Mouse (Mus musculus): ENCODE measurements at regions not wholly inside any gene's neighbourhood (a gene's known extent, or its start where the extent isn't known, plus 50 kb on each side); places are given as distances from the start of the nearest gene placed in this dataset.

DNA sequence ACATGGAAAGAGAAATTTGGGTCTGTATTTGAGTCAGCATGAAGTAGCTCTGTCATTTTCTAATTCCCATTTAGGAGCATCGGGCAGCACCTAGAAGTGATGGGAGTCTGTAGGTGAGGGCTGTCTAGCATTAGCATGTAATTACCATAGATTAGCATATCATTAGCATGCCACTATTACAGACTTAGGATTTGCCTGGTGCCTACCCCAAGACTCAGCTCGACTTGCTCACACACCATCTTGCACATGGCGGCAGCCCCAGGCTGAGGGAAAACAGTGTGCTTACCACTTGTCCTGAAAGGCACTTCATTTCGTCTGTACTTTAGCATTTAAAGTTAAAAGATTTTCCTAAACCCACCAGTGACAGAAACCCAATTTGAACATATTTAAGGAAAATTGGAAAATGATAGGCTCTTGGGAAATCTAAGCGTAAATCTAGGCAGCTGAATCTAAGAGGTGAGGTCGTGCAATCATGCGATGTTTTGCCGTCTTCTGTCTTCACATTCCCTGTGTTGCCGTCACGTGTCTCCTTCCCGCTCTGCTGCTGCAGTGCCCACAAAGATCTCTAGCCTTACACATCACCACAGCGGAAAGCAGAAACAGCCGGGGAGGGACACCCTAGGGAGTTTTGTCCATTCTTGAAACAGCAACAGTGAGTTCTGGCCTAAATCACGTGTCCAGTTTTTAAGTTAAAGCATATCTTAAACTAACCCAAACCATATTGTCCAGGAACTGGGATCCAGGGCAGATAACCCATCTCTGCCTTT, 101.2 kb upstream of the Tsc22d1 start:
- no peak for DNase-seq (ENCODE audit: low read depth, low spot score)
- Histone ChIP-seq H3K4me3 (ENCODE audit: control insufficient read depth in 1 of 2, insufficient read depth in 1 of 2, low read depth in 2 of 2, low read length in 2 of 2) (no peak overlapping the region), H3K79me2 (ENCODE audit: control insufficient read depth, insufficient read depth, low read length, poor library complexity) (no peaks in the 10 kb centered on the region), H3K27ac (ENCODE audit: control insufficient read depth, low read depth, low read length) (no peak overlapping the region), H3K9me3 (replicated peaks; ENCODE audit: insufficient read depth, low read length) (no peaks in the 10 kb centered on the region), H3K4me1 (ENCODE audit: control insufficient read depth in 1 of 2, insufficient read depth in 2 of 2, low read length in 2 of 2) (no peaks in the 10 kb centered on the region), H3K36me3 (ENCODE audit: control insufficient read depth in 1 of 2, insufficient read depth in 2 of 2, low read length in 2 of 2) (no peaks in the 10 kb centered on the region), H3K27me3 (ENCODE audit: control insufficient read depth in 1 of 2, insufficient read depth in 2 of 2, low read length in 2 of 2) (no peaks in the 10 kb centered on the region), H3K9ac (ENCODE audit: control insufficient read depth, low read depth, low read length, poor library complexity, severe bottlenecking) (no peak overlapping the region)
- TF ChIP-seq ELF1 (IDR thresholded peaks at IDR 0.05; ENCODE audit: low read depth, low read length) = no peak
- no peak for TF ChIP-seq CHD2 (IDR thresholded peaks at IDR 0.05; ENCODE audit: low read length)
- TF ChIP-seq JUND (IDR thresholded peaks at IDR 0.05; ENCODE audit: low read depth, low read length) = no peak
- no peak for TF ChIP-seq POLR2A (IDR thresholded peaks at IDR 0.05; ENCODE audit: control insufficient read depth in 1 of 2, insufficient read depth in 1 of 2, low read depth in 1 of 2, low read length in 2 of 2, poor library complexity in 1 of 2)
- no peak for TF ChIP-seq RCOR1 (IDR thresholded peaks at IDR 0.05; ENCODE audit: low read depth, low read length)
- TF ChIP-seq NELFE (IDR thresholded peaks at IDR 0.05; ENCODE audit: low read depth, low read length) = no peak
- no peak for TF ChIP-seq CHD1 (IDR thresholded peaks at IDR 0.05; ENCODE audit: low read depth, low read length)
- TF ChIP-seq MAFK (IDR thresholded peaks at IDR 0.05; ENCODE audit: borderline replicate concordance, low read depth, low read length) = no peak
- TF ChIP-seq MYB (IDR thresholded peaks at IDR 0.05; ENCODE audit: low read depth, low read length) = no peak

DNA sequence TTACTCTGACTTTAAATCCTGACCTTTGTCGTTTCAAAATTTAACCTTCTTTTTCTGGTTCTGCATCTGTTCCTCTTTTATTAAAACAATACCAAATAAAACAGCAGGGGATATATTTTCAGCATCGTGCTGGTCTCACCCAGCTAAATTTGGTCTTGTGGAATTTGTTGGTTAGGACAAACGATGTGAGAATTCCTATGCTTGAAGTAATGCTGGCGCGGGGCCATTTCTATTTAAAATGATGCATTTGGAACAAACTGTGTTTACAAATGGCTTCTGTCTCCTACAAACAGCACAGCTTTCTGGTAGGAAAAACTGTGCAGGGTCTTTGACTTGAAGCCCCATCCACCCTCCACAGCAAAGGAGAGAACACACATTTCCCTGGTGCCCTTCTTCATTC, 96.3 kb upstream of the Tsc22d1 start:
- no peak for DNase-seq (ENCODE audit: low read depth, low spot score)
- H3K27ac ChIP-seq (ENCODE audit: control insufficient read depth, low read depth, low read length) = no peak overlapping the region
- no peaks in the 10 kb centered on the region for H3K4me1 ChIP-seq (ENCODE audit: control insufficient read depth in 1 of 2, insufficient read depth in 2 of 2, low read length in 2 of 2)
- no peak for TF ChIP-seq MAFK (IDR thresholded peaks at IDR 0.05; ENCODE audit: borderline replicate concordance, low read depth, low read length)
- no peak for TF ChIP-seq BHLHE40 (IDR thresholded peaks at IDR 0.05; ENCODE audit: borderline replicate concordance, low read depth, low read length)
- no peak for TF ChIP-seq CHD2 (IDR thresholded peaks at IDR 0.05; ENCODE audit: low read length)
- TF ChIP-seq MAX (IDR thresholded peaks at IDR 0.05; ENCODE audit: low read length) = no peak
- TF ChIP-seq MYB (IDR thresholded peaks at IDR 0.05; ENCODE audit: low read depth, low read length) = no peak
- TF ChIP-seq ZKSCAN1 (IDR thresholded peaks at IDR 0.05; ENCODE audit: low read depth, low read length) = no peak
- TF ChIP-seq RCOR1 (IDR thresholded peaks at IDR 0.05; ENCODE audit: low read depth, low read length) = no peak
- no peak for TF ChIP-seq MEF2A (IDR thresholded peaks at IDR 0.05; ENCODE audit: extremely low read depth, insufficient replicate concordance, low read depth, low read length, poor library complexity, severe bottlenecking)
- no peak for TF ChIP-seq JUND (IDR thresholded peaks at IDR 0.05; ENCODE audit: low read depth, low read length)
- TF ChIP-seq TCF12 (IDR thresholded peaks at IDR 0.05; ENCODE audit: low read depth, low read length) = no peak
- TF ChIP-seq POLR2AphosphoS5 (IDR thresholded peaks at IDR 0.05; ENCODE audit: borderline replicate concordance, low read depth, low read length) = no peak
- no peak for TF ChIP-seq E2F4 (IDR thresholded peaks at IDR 0.05; ENCODE audit: borderline replicate concordance, low read depth, low read length)
- TF ChIP-seq SIN3A (IDR thresholded peaks at IDR 0.05; ENCODE audit: low read length) = no peak
- TF ChIP-seq ZC3H11A (IDR thresholded peaks at IDR 0.05; ENCODE audit: low read depth, low read length) = no peak
- no peak for TF ChIP-seq RAD21 (IDR thresholded peaks at IDR 0.05; ENCODE audit: low read depth, low read length)
- no peaks in the 10 kb centered on the region for H3K27me3 ChIP-seq (ENCODE audit: control insufficient read depth in 1 of 2, insufficient read depth in 2 of 2, low read length in 2 of 2)
- H3K9me3 ChIP-seq (replicated peaks; ENCODE audit: insufficient read depth, low read length) = no peaks in the 10 kb centered on the region
- no peak overlapping the region for H3K9ac ChIP-seq (ENCODE audit: control insufficient read depth, low read depth, low read length, poor library complexity, severe bottlenecking)
- H3K36me3 ChIP-seq (ENCODE audit: control insufficient read depth in 1 of 2, insufficient read depth in 2 of 2, low read length in 2 of 2) = no peaks in the 10 kb centered on the region
- no peaks in the 10 kb centered on the region for H3K79me2 ChIP-seq (ENCODE audit: control insufficient read depth, insufficient read depth, low read length, poor library complexity)
- no peak overlapping the region for H3K4me3 ChIP-seq (ENCODE audit: control insufficient read depth in 1 of 2, insufficient read depth in 1 of 2, low read depth in 2 of 2, low read length in 2 of 2)
